Mouse (Mus musculus) left cerebral cortex, adult 8-10 months (tissue): ENCODE results near the gene Faap100. TPM values are rescaled to one million over a fixed set of nuclear protein-coding genes. Genes with fewer than 3 reads are reported as not detected.

Experiments used
- DNase-seq, 2 experiments: peaks; one replicate each; pipeline ENCODE4 v3.0.0; 2022; ENCODE audit warnings: low spot score in 2 of 2
- microRNA-seq, 2 experiments: library from miRNA; unstranded; fragments of <30 nt; microRNA quantifications; one replicate each; pipeline ENCODE4 v1.2.0; 2022
- total RNA-seq, 4 experiments: library from RNA; stranded (reverse); gene quantifications; 2 replicates each; pipeline ENCODE4 v1.2.4; 2022

Gene Faap100
- total RNA-seq, 4 experiments from 2014 or later = 14.0 to 17.2 (median 14.9) TPM

DNA sequence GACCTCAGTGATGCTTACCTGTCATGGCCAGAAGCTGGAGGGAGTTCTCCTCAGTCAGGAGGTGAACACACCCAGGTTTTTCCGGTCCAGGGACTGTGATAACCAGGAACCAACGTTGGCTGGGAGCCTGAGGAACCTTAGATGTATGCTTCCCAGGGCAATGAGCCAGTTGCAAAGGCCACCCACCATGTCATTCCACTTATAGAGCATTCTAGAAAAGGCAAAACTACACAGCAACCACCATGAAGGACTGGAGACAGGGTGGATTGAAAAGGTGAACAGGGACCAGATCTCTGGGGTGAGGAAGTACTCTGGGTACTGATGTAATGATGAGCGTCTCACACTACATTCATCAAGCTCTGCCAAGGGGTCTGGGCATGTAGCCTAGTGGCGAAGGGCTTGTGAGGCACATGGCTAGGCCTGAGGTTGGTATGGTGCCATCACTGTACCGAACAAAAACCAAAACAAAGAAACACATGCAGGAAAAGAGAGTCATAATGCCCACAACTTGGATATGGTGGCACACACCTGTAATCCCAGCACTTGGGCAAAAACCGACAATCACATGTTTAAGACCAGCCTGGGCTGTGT, 43.0 kb downstream of the Faap100 start:
- no peak for DNase-seq

DNA sequence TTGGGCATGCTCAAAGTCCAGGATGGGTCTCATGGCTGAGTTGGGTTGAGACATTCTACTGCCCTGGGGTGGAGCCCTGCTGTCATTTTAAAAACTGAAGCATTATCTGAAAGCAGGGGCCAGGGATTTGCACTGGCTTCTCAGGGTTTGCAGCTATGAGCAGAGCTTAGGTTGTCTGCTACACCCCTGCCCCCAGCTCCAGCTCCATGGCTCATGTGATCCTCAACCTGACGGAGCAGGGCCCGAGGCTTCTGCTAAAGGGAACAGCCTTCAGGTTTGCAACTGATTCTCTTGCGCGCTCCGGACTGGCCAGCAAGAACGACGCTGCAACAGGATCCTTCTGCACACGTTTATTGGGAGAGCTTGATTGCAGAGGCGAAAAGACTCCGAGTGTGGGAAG, 58.4 kb downstream of the Faap100 start:
- peak in 1 of 2 experiments; percentile 4 for DNase-seq

DNA sequence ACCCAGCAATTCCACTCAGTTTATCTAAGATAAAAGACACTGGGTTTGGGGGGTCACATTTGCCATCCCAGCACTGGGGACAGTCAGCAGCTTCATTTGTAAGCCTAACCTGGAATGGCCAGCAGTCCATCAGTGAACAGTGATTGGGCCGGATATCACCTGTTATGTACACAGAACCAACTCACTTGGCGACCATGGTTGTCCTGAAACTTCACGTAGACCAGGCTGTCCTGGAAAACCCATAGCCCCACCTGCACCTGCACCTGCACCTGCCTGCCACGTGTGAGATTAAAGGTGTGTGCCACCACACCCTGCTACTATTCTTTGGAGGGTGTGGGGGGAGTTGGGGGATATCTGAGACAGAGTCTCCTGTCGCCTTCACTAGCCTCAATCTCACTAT, 59.3 kb downstream of the Faap100 start:
- DNase-seq = peak in 1 of 2 experiments; percentile 7

Small RNA genes lying within 50 kb of the gene (microRNA-seq; reads per million reads assigned to microRNA genes)
- gene Gm23419 = 0 reads per million in 2 experiments
- gene Mir6935 = 0.63 to 3.7 reads per million in 2 experiments

Other genes with a start within 250 kb of the Faap100 start
- 10 to 100 TPM; 80.0 to 98.8 (median 89.6) TPM for gene Slc38a10, start 227.4 kb downstream of the Faap100 start, total RNA-seq
- 10 to 100 TPM; 20.8 to 23.0 (median 21.6) TPM for gene Bahcc1, start 145.8 kb downstream of the Faap100 start, total RNA-seq
- 1,000 to 10,000 TPM; 1,267 to 1,347 (median 1,329) TPM for gene Actg1, start 30.2 kb downstream of the Faap100 start, total RNA-seq
- gene Fscn2, start 17.2 kb downstream of the Faap100 start, total RNA-seq = 1 to 10 TPM in 1 of 4 experiments, under 1 TPM in 1, not detected in 2; 0.37 to 1.2 TPM
- gene Nploc4, start 58.9 kb upstream of the Faap100 start, total RNA-seq = 10 to 100 TPM; 64.8 to 69.9 (median 68.4) TPM
- gene Tspan10, start 63.9 kb upstream of the Faap100 start, total RNA-seq = 1 to 10 TPM in 2 of 4 experiments, not detected in 2; 2.0 to 2.4 TPM
- gene Pde6g, start 74.7 kb upstream of the Faap100 start, total RNA-seq = under 1 TPM; 0.30 to 0.96 (median 0.41) TPM
- gene Oxld1, start 79.3 kb upstream of the Faap100 start, total RNA-seq = 10 to 100 TPM; 13.6 to 20.6 (median 17.4) TPM
- gene Ccdc137, start 79.4 kb upstream of the Faap100 start, total RNA-seq = 10 to 100 TPM; 16.8 to 25.8 (median 22.1) TPM
- 10 to 100 TPM; 52.6 to 63.3 (median 56.8) TPM for gene Arl16, start 88.8 kb upstream of the Faap100 start, total RNA-seq
- 10 to 100 TPM; 63.2 to 67.7 (median 64.4) TPM for gene Mrpl12, start 105.8 kb upstream of the Faap100 start, total RNA-seq
- 10 to 100 TPM; 21.2 to 25.8 (median 24.0) TPM for gene Slc25a10, start 113.1 kb upstream of the Faap100 start, total RNA-seq
- gene Gcgr, start 151.9 kb upstream of the Faap100 start, total RNA-seq = under 1 TPM in 1 of 4 experiments, not detected in 3; 0.17 TPM
- 10 to 100 TPM; 71.6 to 75.9 (median 74.1) TPM for gene Mcrip1, start 171.0 kb upstream of the Faap100 start, total RNA-seq
- gene Ppp1r27, start 172.4 kb upstream of the Faap100 start, total RNA-seq = not detected
- 100 to 1,000 TPM; 110 to 142 (median 130) TPM for gene P4hb, start 194.5 kb upstream of the Faap100 start, total RNA-seq
- 100 to 1,000 TPM; 307 to 323 (median 320) TPM for gene Arhgdia, start 202.9 kb upstream of the Faap100 start, total RNA-seq
- gene Alyref, start 219.6 kb upstream of the Faap100 start, total RNA-seq = 10 to 100 TPM; 47.7 to 64.6 (median 51.9) TPM
- 100 to 1,000 TPM in 2 of 4 experiments, 10 to 100 TPM in 2; 98.1 to 101 (median 99.4) TPM for gene Anapc11, start 219.7 kb upstream of the Faap100 start, total RNA-seq
- gene Npb, start 229.7 kb upstream of the Faap100 start, total RNA-seq = 1 to 10 TPM in 2 of 4 experiments, not detected in 2; 1.1 to 1.8 TPM
- 100 to 1,000 TPM; 109 to 140 (median 124) TPM for gene Pcyt2, start 239.2 kb upstream of the Faap100 start, total RNA-seq
- 10 to 100 TPM; 30.5 to 45.3 (median 34.7) TPM for gene Sirt7, start 246.5 kb upstream of the Faap100 start, total RNA-seq